Mouse (Mus musculus) embryonic fibroblast, embryonic 13.5 days (primary cell): ENCODE measurements at regions not wholly inside any gene's neighbourhood (a gene's known extent, or its start where the extent isn't known, plus 50 kb on each side); places are given as distances from the start of the nearest gene placed in this dataset.

Source experiments
- H3K27ac ChIP-seq: 2 replicates; pipeline ENCODE4 v1.5.1; 2012; ENCODE audit warnings: low read length, control low read depth, inconsistent platforms; ENCODE audit not compliant: insufficient read depth
- H3K4me1 ChIP-seq: 2 replicates; pipeline ENCODE4 v1.6.1; 2011; ENCODE audit warnings: low read length; ENCODE audit not compliant: control insufficient read depth, insufficient read depth
- H3K4me3 ChIP-seq: 2 replicates; pipeline ENCODE4 v1.5.1; 2011; ENCODE audit warnings: mild to moderate bottlenecking, control low read depth, low read length; ENCODE audit not compliant: insufficient read depth
- CTCF ChIP-seq: IDR thresholded peaks from 2 replicates; pipeline ENCODE4 v1.5.1; 2011; ENCODE audit warnings: mild to moderate bottlenecking, control low read depth, low read length, moderate library complexity, borderline replicate concordance; ENCODE audit not compliant: insufficient read depth
- POLR2A ChIP-seq: IDR thresholded peaks from 2 replicates; pipeline ENCODE4 v1.6.1; 2011; ENCODE audit warnings: low read depth, mild to moderate bottlenecking, control low read depth, low read length, moderate library complexity

GRCm38 (mm10) chr4:95178900-95179299 lies 126.9 kb upstream of the Jun start:
- no peak for TF ChIP-seq POLR2A
- no peak for TF ChIP-seq CTCF
- H3K4me1 ChIP-seq, result no peaks in the 10 kb centered on the region
- no peak overlapping the region for H3K27ac ChIP-seq
- H3K4me3 ChIP-seq, result no peak overlapping the region

GRCm38 (mm10) chr4:95180446-95180845 lies 128.4 kb upstream of the Jun start:
- H3K4me1 ChIP-seq, result no peaks in the 10 kb centered on the region
- no peak for TF ChIP-seq POLR2A
- H3K4me3 ChIP-seq, result no peak overlapping the region
- no peak overlapping the region for H3K27ac ChIP-seq

- Histone ChIP-seq H3K27ac (no peak overlapping the region), H3K4me3 (no peak overlapping the region)
- TF ChIP-seq POLR2A (no peak), CTCF (no peak)
These were observed 129.0 kb upstream of the Jun start for GRCm38 (mm10) chr4:95180999-95181398.

GRCm38 (mm10) chr4:95184180-95184579 lies 132.2 kb upstream of the Jun start:
- no peak overlapping the region for H3K27ac ChIP-seq
- H3K4me1 ChIP-seq, result 0 out of 2 replicates have a peak, but pooled peaks cover 2% of the 10 kb centered on the region
- no peak overlapping the region for H3K4me3 ChIP-seq
- TF ChIP-seq POLR2A, result no peak
- TF ChIP-seq CTCF, result no peak

More at GRCm38 (mm10) chr4:95180999-95181398, 129.0 kb upstream of the Jun start:
- no peaks in the 10 kb centered on the region for H3K4me1 ChIP-seq

GRCm38 (mm10) chr4:95185113-95185915 lies 133.3 kb upstream of the Jun start:
- TF ChIP-seq POLR2A (no peak), CTCF (no peak)
- Histone ChIP-seq H3K4me3 (no peak overlapping the region), H3K27ac (no peak overlapping the region), H3K4me1 (0 out of 2 replicates have a peak, but pooled peaks cover 2% of the 10 kb centered on the region)

- Histone ChIP-seq H3K27ac (no peak overlapping the region), H3K4me3 (no peak overlapping the region), H3K4me1 (0 out of 2 replicates have a peak, but pooled peaks cover 2% of the 10 kb centered on the region)
- TF ChIP-seq CTCF (no peak), POLR2A (no peak)
These were observed 133.8 kb upstream of the Jun start for GRCm38 (mm10) chr4:95185916-95186200.

GRCm38 (mm10) chr4:95188107-95188506 lies 136.1 kb upstream of the Jun start:
- Histone ChIP-seq H3K4me3 (no peak overlapping the region), H3K4me1 (0 out of 2 replicates have a peak, but pooled peaks cover 2% of the 10 kb centered on the region), H3K27ac (no peak overlapping the region)
- no peak for TF ChIP-seq CTCF
- TF ChIP-seq POLR2A, result no peak

- no peak for TF ChIP-seq POLR2A
- no peak for TF ChIP-seq CTCF
- Histone ChIP-seq H3K27ac (no peak overlapping the region), H3K4me3 (no peak overlapping the region), H3K4me1 (0 out of 2 replicates have a peak, but pooled peaks cover 2% of the 10 kb centered on the region)
These were observed 139.8 kb upstream of the Jun start for GRCm38 (mm10) chr4:95191654-95192406.

- Histone ChIP-seq H3K4me3 (no peak overlapping the region), H3K4me1 (0 out of 2 replicates have a peak, but pooled peaks cover 2% of the 10 kb centered on the region), H3K27ac (no peak overlapping the region)
- TF ChIP-seq POLR2A (no peak), CTCF (no peak)
These were observed 140.5 kb upstream of the Jun start for GRCm38 (mm10) chr4:95192562-95192961.

GRCm38 (mm10) chr4:95193028-95193427 lies 141.0 kb upstream of the Jun start:
- no peak overlapping the region for H3K4me3 ChIP-seq
- no peak overlapping the region for H3K27ac ChIP-seq
- no peak for TF ChIP-seq CTCF
- TF ChIP-seq POLR2A, result no peak
- H3K4me1 ChIP-seq, result 0 out of 2 replicates have a peak, but pooled peaks cover under 1% of the 10 kb centered on the region

GRCm38 (mm10) chr4:95193473-95193872 lies 141.5 kb upstream of the Jun start:
- Histone ChIP-seq H3K4me1 (no peaks in the 10 kb centered on the region), H3K4me3 (no peak overlapping the region), H3K27ac (no peak overlapping the region)
- TF ChIP-seq CTCF, result no peak
- TF ChIP-seq POLR2A, result no peak
